Mouse (Mus musculus): Measurements from ENCODE around the gene Cry1. TPM values are rescaled to one million over a fixed set of nuclear protein-coding genes. Genes with fewer than 3 reads are reported as not detected.

Cry1 gene
- polyA plus RNA-seq, 1 experiment from 2014 or later = 39.0 TPM

DNA sequence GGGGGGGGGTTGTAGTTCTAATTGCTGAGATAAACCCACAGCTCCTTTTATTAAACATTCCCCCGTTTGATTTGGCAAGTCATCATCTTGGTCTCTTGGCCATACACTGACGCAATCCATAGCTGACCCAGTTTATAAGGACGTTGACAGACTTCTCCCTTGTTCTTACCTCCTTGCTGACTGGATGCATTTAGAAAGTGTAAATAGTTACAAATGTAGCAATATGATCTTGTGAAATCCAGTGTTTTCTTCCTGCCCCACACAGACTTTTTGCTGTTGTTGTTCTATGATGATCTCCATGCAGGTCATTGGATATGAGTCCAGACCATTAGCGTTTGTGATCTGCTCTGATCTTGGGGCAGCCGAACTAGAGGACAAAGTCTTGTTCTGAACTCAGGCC lies 5.1 kb upstream of the Cry1 start:
- H3K27ac ChIP-seq (replicated peaks) = no peak overlapping the region
- no peaks in the 10 kb centered on the region for H3K36me3 ChIP-seq
- H3K4me1 ChIP-seq = 0 out of 2 replicates have a peak, but pooled peaks cover 8% of the 10 kb centered on the region
- no peak overlapping the region for H3K9ac ChIP-seq (replicated peaks)
- H3K4me2 ChIP-seq (replicated peaks) = no peak overlapping the region
- H3K9me3 ChIP-seq = no peaks in the 10 kb centered on the region
- no peak for ATAC-seq (ENCODE audit: low FRiP score, low read depth)
- H3K4me3 ChIP-seq = no peak overlapping the region
- WGBS = 83% methylated on average over 5 of the region's 5 CpGs
- H3K27me3 ChIP-seq = no peaks in the 10 kb centered on the region

DNA sequence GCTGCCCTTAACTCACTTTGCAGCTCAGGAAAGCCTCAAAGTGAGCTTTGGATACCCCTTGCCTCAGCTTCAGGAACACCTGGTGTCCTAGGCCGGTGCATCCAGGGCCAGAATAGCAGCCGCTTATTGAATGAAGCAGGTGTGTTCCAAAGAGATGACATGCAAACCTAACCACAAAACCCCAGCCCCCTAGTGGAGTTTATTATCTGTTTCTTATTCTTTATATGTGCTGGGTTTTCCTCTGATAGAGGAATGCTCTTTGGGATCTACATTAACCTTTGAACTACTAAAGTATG lies 1.6 kb upstream of the Cry1 start:
- H3K9me3 ChIP-seq = no peaks in the 10 kb centered on the region
- 94% methylated on average over 2 of the region's 2 CpGs for WGBS
- H3K4me1 ChIP-seq = peaks cover 17% of the 10 kb centered on the region
- no peak overlapping the region for H3K27ac ChIP-seq (replicated peaks)
- H3K36me3 ChIP-seq = no peaks in the 10 kb centered on the region
- no peak overlapping the region for H3K4me3 ChIP-seq
- H3K4me2 ChIP-seq (replicated peaks) = no peak overlapping the region
- no peak overlapping the region for H3K9ac ChIP-seq (replicated peaks)
- no peak for ATAC-seq (ENCODE audit: low FRiP score, low read depth)
- no peaks in the 10 kb centered on the region for H3K27me3 ChIP-seq

- H3K4me1 ChIP-seq = peaks cover 17% of the 10 kb centered on the region
- peak overlapping the region; percentile 78 for H3K9ac ChIP-seq (replicated peaks)
- H3K4me3 ChIP-seq = peak overlapping the region; percentile 86
- peak overlapping the region; percentile 98 for H3K4me2 ChIP-seq (replicated peaks)
- WGBS = 34% methylated on average over 14 of the region's 14 CpGs
- no peaks in the 10 kb centered on the region for H3K27me3 ChIP-seq
- H3K9me3 ChIP-seq = no peaks in the 10 kb centered on the region
- no peaks in the 10 kb centered on the region for H3K36me3 ChIP-seq
- ATAC-seq (ENCODE audit: low FRiP score, low read depth) = no peak
- peak overlapping the region; percentile 76 for H3K27ac ChIP-seq (replicated peaks)
Observed at GRCm38 (mm10) chr10:85185639-85186498, 1.0 kb upstream of the Cry1 start.

DNA sequence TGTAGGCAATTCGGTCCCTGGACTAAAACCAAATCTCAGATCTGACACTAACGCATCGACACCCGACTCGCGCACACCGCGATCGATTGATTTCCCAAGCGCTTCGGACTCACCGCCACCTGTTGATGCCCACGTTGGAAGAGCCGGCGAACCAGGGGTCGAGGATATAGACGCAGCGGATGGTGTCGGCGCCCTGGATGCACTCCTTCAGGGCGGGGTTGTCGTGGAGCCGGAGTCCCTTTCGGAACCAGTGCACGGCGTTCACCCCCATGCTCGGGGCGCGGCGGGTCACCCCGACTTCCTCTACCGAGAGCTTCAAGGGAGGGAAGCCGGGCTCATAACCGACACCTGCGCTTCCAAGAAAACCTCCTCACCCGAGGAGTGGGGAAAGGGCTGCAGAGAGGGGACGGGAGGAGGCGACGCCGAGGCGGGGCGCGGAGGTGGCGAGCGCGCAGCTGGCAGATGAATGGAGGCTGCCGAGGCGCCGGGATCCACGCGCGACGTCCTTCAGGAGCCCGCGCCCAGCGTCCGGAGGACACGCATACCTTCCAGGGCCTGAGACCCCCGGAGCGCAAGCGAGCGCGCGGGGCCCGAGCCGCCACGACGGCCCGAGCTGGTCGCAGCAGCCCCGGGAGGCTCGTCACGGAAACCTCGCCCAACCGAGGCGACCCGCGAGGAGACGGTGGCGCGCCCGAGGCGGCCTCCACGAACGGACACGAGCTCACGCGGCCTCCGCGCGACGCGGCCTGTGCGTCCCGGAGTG lies 482 bp downstream of the Cry1 start:
- H3K27me3 ChIP-seq = no peaks in the 10 kb centered on the region
- H3K4me3 ChIP-seq = peak overlapping the region; percentile 86
- peak overlapping the region; percentile 76 for H3K27ac ChIP-seq (replicated peaks)
- H3K4me1 ChIP-seq = peaks cover 17% of the 10 kb centered on the region
- H3K9me3 ChIP-seq = no peaks in the 10 kb centered on the region
- peak overlapping the region; percentile 78 for H3K9ac ChIP-seq (replicated peaks)
- WGBS = under 1% methylated on average over 81 of the region's 95 CpGs
- peak; percentile 59 for ATAC-seq (ENCODE audit: low FRiP score, low read depth)
- H3K36me3 ChIP-seq = no peaks in the 10 kb centered on the region
- H3K4me2 ChIP-seq (replicated peaks) = peak overlapping the region; percentile 98

DNA sequence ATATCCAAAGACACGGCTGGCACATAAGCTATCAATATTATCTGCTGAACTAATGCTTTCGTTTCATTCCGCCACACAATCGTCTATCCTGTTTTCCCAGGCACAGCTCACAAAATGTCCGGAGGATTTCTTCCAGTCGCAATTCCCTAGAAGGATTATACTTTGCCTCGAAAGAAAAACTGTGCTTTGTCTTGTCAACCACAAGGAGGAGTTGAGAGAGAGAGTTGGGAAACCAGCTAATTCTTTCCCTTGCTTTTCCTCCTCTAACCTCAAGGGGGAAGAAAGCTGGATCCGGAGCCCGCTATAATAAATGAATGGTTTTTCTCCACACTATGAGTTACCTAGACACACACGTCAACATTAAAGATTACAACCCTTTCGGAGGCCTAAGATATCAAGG lies 1.2 kb downstream of the Cry1 start:
- peak overlapping the region; percentile 86 for H3K4me3 ChIP-seq
- peak overlapping the region; percentile 78; the same call in 1 of the 2 replicates for H3K9ac ChIP-seq (replicated peaks)
- H3K9me3 ChIP-seq = no peaks in the 10 kb centered on the region
- no peaks in the 10 kb centered on the region for H3K36me3 ChIP-seq
- peaks cover 17% of the 10 kb centered on the region for H3K4me1 ChIP-seq
- no peaks in the 10 kb centered on the region for H3K27me3 ChIP-seq
- 1% methylated on average over 11 of the region's 11 CpGs for WGBS
- no peak for ATAC-seq (ENCODE audit: low FRiP score, low read depth)
- H3K4me2 ChIP-seq (replicated peaks) = peak overlapping the region; percentile 98
- H3K27ac ChIP-seq (replicated peaks) = no peak overlapping the region

- Histone ChIP-seq H3K4me2 (replicated peaks) (peak overlapping the region; percentile 98), H3K4me3 (peak overlapping the region; percentile 86; the same call in 1 of the 2 replicates)
- ATAC-seq (ENCODE audit: low FRiP score, low read depth) = no peak
Observed at GRCm38 (mm10) chr10:85182766-85183165, 2.1 kb downstream of the Cry1 start.

DNA sequence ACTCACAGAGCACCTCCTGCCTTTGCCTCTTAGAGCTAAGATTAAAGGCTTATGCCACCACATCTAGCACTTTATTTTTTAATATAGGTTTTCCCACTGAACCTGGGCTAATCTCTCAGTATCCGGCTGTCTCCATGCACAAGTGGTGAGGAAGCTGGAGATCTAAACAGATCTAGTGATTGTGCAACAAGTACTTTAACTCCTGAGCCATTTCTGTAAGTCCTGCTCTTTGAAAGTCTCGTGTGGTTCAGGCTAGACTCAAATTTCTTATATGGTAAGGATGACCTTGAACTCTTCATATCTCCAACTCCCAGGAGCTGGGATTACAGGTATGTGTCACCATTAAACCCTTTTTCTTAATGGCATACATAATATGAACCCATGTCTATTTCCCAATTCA lies 8.2 kb downstream of the Cry1 start:
- WGBS = 84% methylated on average over 2 of the region's 2 CpGs
- Histone ChIP-seq H3K4me1 (no peaks in the 10 kb centered on the region), H3K27ac (replicated peaks) (no peak overlapping the region), H3K27me3 (no peaks in the 10 kb centered on the region), H3K9ac (replicated peaks) (no peak overlapping the region), H3K4me2 (replicated peaks) (no peak overlapping the region), H3K36me3 (no peaks in the 10 kb centered on the region), H3K9me3 (no peaks in the 10 kb centered on the region), H3K4me3 (no peak overlapping the region)
- ATAC-seq (ENCODE audit: low FRiP score, low read depth) = no peak

More at GRCm38 (mm10) chr10:85182766-85183165, 2.1 kb downstream of the Cry1 start:
- Histone ChIP-seq H3K4me1 (peaks cover 17% of the 10 kb centered on the region), H3K9ac (replicated peaks) (no peak overlapping the region), H3K36me3 (no peaks in the 10 kb centered on the region), H3K27ac (replicated peaks) (no peak overlapping the region), H3K9me3 (no peaks in the 10 kb centered on the region), H3K27me3 (no peaks in the 10 kb centered on the region)
- WGBS = 86% methylated on average over 10 of the region's 10 CpGs

DNA sequence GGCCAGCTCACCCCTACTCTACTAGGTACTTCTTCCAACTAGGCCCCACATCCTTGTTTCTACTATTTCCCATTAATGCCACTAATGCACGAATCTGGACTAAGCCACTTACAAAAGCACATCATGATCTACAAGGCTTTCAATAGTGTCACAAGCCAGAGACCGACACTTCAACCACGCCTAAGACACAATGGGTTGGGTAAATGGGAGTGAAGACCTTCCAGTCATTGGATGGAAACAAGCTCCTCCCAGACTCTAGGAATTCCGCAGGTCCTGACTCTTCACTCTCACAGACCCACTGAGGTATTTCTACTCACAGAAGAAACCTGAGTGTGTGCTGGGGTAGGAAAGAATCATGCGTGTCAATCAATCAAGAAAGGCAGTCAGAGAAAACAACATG lies 19.6 kb downstream of the Cry1 start:
- WGBS = 84% methylated on average over 5 of the region's 5 CpGs

GRCm38 (mm10) chr10:85164791-85165190 lies 20.1 kb downstream of the Cry1 start:
- Histone ChIP-seq H3K9me3 (no peaks in the 10 kb centered on the region), H3K4me1 (0 out of 2 replicates have a peak, but pooled peaks cover 3% of the 10 kb centered on the region), H3K9ac (replicated peaks) (no peak overlapping the region), H3K27me3 (no peaks in the 10 kb centered on the region), H3K4me3 (no peak overlapping the region), H3K4me2 (replicated peaks) (no peak overlapping the region), H3K27ac (replicated peaks) (no peak overlapping the region), H3K36me3 (no peaks in the 10 kb centered on the region)
- 92% methylated on average over 13 of the region's 13 CpGs for WGBS
- no peak for ATAC-seq (ENCODE audit: low FRiP score, low read depth)

More for the DNA sequence above, 19.6 kb downstream of the Cry1 start:
- Histone ChIP-seq H3K27ac (replicated peaks) (no peak overlapping the region), H3K9ac (replicated peaks) (no peak overlapping the region), H3K36me3 (no peaks in the 10 kb centered on the region), H3K27me3 (no peaks in the 10 kb centered on the region), H3K4me3 (no peak overlapping the region), H3K4me2 (replicated peaks) (no peak overlapping the region), H3K9me3 (no peaks in the 10 kb centered on the region), H3K4me1 (0 out of 2 replicates have a peak, but pooled peaks cover 3% of the 10 kb centered on the region)
- ATAC-seq (ENCODE audit: low FRiP score, low read depth) = no peak

DNA sequence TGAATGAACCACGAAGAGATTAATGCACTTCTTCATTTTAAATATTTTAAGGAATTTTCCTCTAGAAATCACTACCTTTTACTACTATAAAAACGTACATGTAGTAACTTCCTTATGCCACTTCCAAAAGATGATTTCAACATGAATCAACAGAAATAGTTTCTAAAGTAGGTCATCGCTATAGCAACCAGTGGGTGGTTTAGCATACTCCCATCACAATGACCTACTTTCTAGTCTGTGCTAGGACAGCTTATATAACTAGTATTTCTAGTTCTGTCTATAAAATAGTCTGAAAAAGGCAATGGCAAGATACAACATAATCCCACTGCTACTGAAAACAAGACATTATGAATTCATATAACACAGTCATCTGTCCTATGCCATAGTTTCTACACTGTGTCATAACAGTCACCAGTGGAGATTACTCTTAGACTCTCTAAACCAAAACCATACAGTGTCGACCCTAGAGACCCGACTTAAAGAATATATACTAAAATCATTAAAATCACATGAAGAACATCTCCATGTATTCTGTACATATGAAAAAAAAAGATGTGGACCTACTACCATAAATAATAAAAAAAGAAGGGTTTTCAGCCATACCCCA lies 23.0 kb downstream of the Cry1 start:
- WGBS = 82% methylated on average over 5 of the region's 5 CpGs
- H3K36me3 ChIP-seq = no peaks in the 10 kb centered on the region
- no peak overlapping the region for H3K4me2 ChIP-seq (replicated peaks)
- H3K4me3 ChIP-seq = no peak overlapping the region
- H3K4me1 ChIP-seq = 0 out of 2 replicates have a peak, but pooled peaks cover 3% of the 10 kb centered on the region
- H3K9me3 ChIP-seq = no peaks in the 10 kb centered on the region
- no peak for ATAC-seq (ENCODE audit: low FRiP score, low read depth)
- no peaks in the 10 kb centered on the region for H3K27me3 ChIP-seq
- H3K27ac ChIP-seq (replicated peaks) = no peak overlapping the region
- H3K9ac ChIP-seq (replicated peaks) = no peak overlapping the region

DNA sequence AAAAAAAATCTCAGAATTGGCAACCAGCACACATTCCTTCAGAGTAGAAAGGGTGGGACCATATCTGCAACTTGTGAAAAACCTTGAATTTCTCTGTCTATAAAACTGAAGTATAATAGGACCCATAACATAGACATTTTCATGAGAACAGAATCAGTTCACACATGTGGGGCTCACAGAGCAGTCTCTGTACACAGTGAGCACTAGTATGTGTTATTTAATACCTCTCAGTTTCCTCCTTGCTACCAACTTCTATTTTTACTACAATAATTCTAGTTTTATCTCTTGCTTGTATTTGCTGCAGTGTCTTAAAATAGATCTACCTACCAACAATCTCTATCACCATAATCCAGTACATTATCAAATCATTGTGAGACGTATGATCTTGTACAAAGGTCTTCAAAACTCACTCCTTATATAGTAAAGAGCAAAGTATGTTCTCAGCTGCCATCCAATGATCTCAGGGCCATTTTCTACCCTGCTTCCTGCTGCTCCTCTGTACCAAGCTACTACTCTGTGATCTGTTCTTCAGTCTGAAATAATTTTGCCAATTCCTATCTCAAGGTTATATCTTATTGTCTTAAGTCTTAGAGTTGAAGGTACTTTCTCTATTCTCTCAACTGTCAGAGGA lies 24.8 kb downstream of the Cry1 start:
- no peak for ATAC-seq (ENCODE audit: low FRiP score, low read depth)
- Histone ChIP-seq H3K4me2 (replicated peaks) (no peak overlapping the region), H3K27ac (replicated peaks) (no peak overlapping the region), H3K9ac (replicated peaks) (no peak overlapping the region), H3K4me3 (no peak overlapping the region), H3K36me3 (no peaks in the 10 kb centered on the region), H3K9me3 (no peaks in the 10 kb centered on the region), H3K4me1 (0 out of 2 replicates have a peak, but pooled peaks cover 3% of the 10 kb centered on the region), H3K27me3 (no peaks in the 10 kb centered on the region)
- 89% methylated on average over 1 of the region's 1 CpGs for WGBS

Data from midbrain, embryonic 12.5 days (tissue).